Mouse (Mus musculus) midbrain, embryonic 12.5 days (tissue): ENCODE data around the gene Dock3. TPM values are rescaled to one million over a fixed set of nuclear protein-coding genes. Genes with fewer than 3 reads are reported as not detected.
"Not testable (repeated sequence)": the region's sequence is repeated elsewhere in the genome, so short reads cannot be mapped to it uniquely, and the experiment has no call there.

Experiments used
- ATAC-seq: fragments of 200-750 bp; cut with Nextera tagmentation; 2 replicates; pipeline ENCODE4 v1.8.0; 2017; ENCODE audit warnings: low read depth, moderate TSS enrichment, moderate library complexity; ENCODE audit not compliant: low FRiP score
- H3K27ac ChIP-seq: fragments of 300-500 bp; sonication (generic); replicated peaks from 2 replicates; pipeline ENCODE4 v1.5.1; 2016; ENCODE audit warnings: mild to moderate bottlenecking
- H3K27me3 ChIP-seq: fragments of 300-500 bp; sonication (generic); 2 replicates; pipeline ENCODE4 v1.6.1; 2016; ENCODE audit warnings: mild to moderate bottlenecking
- H3K36me3 ChIP-seq: fragments of 300-500 bp; sonication (generic); 2 replicates; pipeline ENCODE4 v1.6.1; 2016
- H3K4me1 ChIP-seq: fragments of 300-500 bp; sonication (generic); 2 replicates; pipeline ENCODE4 v1.6.1; 2016
- H3K4me2 ChIP-seq: fragments of 300-500 bp; sonication (generic); replicated peaks from 2 replicates; pipeline ENCODE4 v1.6.1; 2016; ENCODE audit warnings: mild to moderate bottlenecking, moderate library complexity
- H3K4me3 ChIP-seq: fragments of 300-500 bp; sonication (generic); 2 replicates; pipeline ENCODE4 v1.5.1; 2016; ENCODE audit warnings: mild to moderate bottlenecking
- H3K9ac ChIP-seq: fragments of 300-500 bp; sonication (generic); replicated peaks from 2 replicates; pipeline ENCODE4 v1.6.1; 2016; ENCODE audit warnings: mild to moderate bottlenecking, moderate library complexity
- H3K9me3 ChIP-seq: fragments of 300-500 bp; sonication (generic); 2 replicates; pipeline ENCODE4 v1.6.1; 2016; ENCODE audit warnings: mild to moderate bottlenecking
- WGBS: fragments of 180-500 bp; shearing (Covaris S2); methylation state at CpG from one replicate; pipeline ENCODE4 v1.1.7; 2016; 5-methylcytosine and 5-hydroxymethylcytosine counted together
- polyA plus RNA-seq: library from polyadenylated mRNA; unstranded; fragments of >200 nt; fragmentation: Nextera tagmentation; extraction: Ambion mirVana; gene quantifications from 2 replicates; pipeline ENCODE4 v1.2.1, GENCODE M21; 2016

Gene Dock3
- polyA plus RNA-seq, 1 experiment from 2014 or later, result 15.3 TPM

- not testable (repeated sequence) for ATAC-seq, H3K4me1 ChIP-seq, H3K4me3 ChIP-seq, H3K9me3 ChIP-seq, H3K4me2 ChIP-seq, H3K27me3 ChIP-seq, H3K27ac ChIP-seq, H3K36me3 ChIP-seq, H3K9ac ChIP-seq
- 92% methylated on average over 1 of the region's 1 CpGs for WGBS
These were observed 56.9 kb downstream of the Dock3 start for GRCm38 (mm10) chr9:107174831-107175230.

GRCm38 (mm10) chr9:107165792-107166191 lies 65.9 kb downstream of the Dock3 start:
- H3K27me3 ChIP-seq, result no peaks in the 10 kb centered on the region
- H3K27ac ChIP-seq, result no peak overlapping the region
- H3K4me2 ChIP-seq, result no peak overlapping the region
- no peaks in the 10 kb centered on the region for H3K4me1 ChIP-seq
- no peak overlapping the region for H3K4me3 ChIP-seq
- 98% methylated on average over 4 of the region's 4 CpGs for WGBS
- no peak for ATAC-seq
- H3K36me3 ChIP-seq, result no peaks in the 10 kb centered on the region
- H3K9ac ChIP-seq, result no peak overlapping the region
- H3K9me3 ChIP-seq, result no peaks in the 10 kb centered on the region

GRCm38 (mm10) chr9:107164825-107165224 lies 66.9 kb downstream of the Dock3 start:
- Histone ChIP-seq H3K27ac (no peak overlapping the region), H3K9me3 (no peaks in the 10 kb centered on the region), H3K4me3 (no peak overlapping the region), H3K9ac (no peak overlapping the region), H3K36me3 (no peaks in the 10 kb centered on the region), H3K27me3 (no peaks in the 10 kb centered on the region), H3K4me2 (no peak overlapping the region), H3K4me1 (no peaks in the 10 kb centered on the region)
- ATAC-seq, result no peak
- 19% methylated on average over 3 of the region's 3 CpGs for WGBS

- WGBS, result 89% methylated on average over 4 of the region's 4 CpGs
- H3K36me3 ChIP-seq, H3K4me1 ChIP-seq, H3K9me3 ChIP-seq, H3K27ac ChIP-seq, H3K27me3 ChIP-seq, H3K4me3 ChIP-seq, H3K9ac ChIP-seq, ATAC-seq, H3K4me2 ChIP-seq: not testable (repeated sequence)
These were observed 75.3 kb downstream of the Dock3 start for GRCm38 (mm10) chr9:107156388-107156787.

- Histone ChIP-seq H3K27ac (no peak overlapping the region), H3K4me1 (no peaks in the 10 kb centered on the region)
- WGBS, result 83% methylated on average over 3 of the region's 3 CpGs
These were observed 118.9 kb downstream of the Dock3 start for GRCm38 (mm10) chr9:107112791-107113190.

GRCm38 (mm10) chr9:107112056-107112455 lies 119.7 kb downstream of the Dock3 start:
- no peak overlapping the region for H3K4me3 ChIP-seq
- ATAC-seq, result no peak
- H3K9me3 ChIP-seq, result no peaks in the 10 kb centered on the region
- no peak overlapping the region for H3K4me2 ChIP-seq
- no peaks in the 10 kb centered on the region for H3K27me3 ChIP-seq
- H3K36me3 ChIP-seq, result no peaks in the 10 kb centered on the region
- H3K27ac ChIP-seq, result no peak overlapping the region
- no peak overlapping the region for H3K9ac ChIP-seq
- no peaks in the 10 kb centered on the region for H3K4me1 ChIP-seq
- 77% methylated on average over 2 of the region's 2 CpGs for WGBS

More at GRCm38 (mm10) chr9:107112791-107113190, 118.9 kb downstream of the Dock3 start:
- Histone ChIP-seq H3K36me3 (no peaks in the 10 kb centered on the region), H3K9ac (no peak overlapping the region), H3K9me3 (no peaks in the 10 kb centered on the region), H3K4me2 (no peak overlapping the region), H3K4me3 (no peak overlapping the region), H3K27me3 (no peaks in the 10 kb centered on the region)
- ATAC-seq, result no peak

- no peak for ATAC-seq
- Histone ChIP-seq H3K27me3 (no peaks in the 10 kb centered on the region), H3K36me3 (no peaks in the 10 kb centered on the region), H3K4me2 (no peak overlapping the region), H3K9me3 (no peaks in the 10 kb centered on the region), H3K27ac (no peak overlapping the region), H3K4me1 (no peaks in the 10 kb centered on the region), H3K4me3 (no peak overlapping the region), H3K9ac (no peak overlapping the region)
- WGBS, result 86% methylated on average over 6 of the region's 6 CpGs
These were observed 132.2 kb downstream of the Dock3 start for GRCm38 (mm10) chr9:107099487-107099886.

- H3K36me3 ChIP-seq, H3K27ac ChIP-seq, H3K9ac ChIP-seq, ATAC-seq, H3K9me3 ChIP-seq, H3K4me3 ChIP-seq, H3K27me3 ChIP-seq, H3K4me1 ChIP-seq, H3K4me2 ChIP-seq: not testable (repeated sequence)
- WGBS, result 80% methylated on average over 17 of the region's 17 CpGs
These were observed 142.3 kb downstream of the Dock3 start for GRCm38 (mm10) chr9:107089451-107089850.

GRCm38 (mm10) chr9:107087531-107087930 lies 144.2 kb downstream of the Dock3 start:
- WGBS, result 88% methylated on average over 2 of the region's 2 CpGs
- ATAC-seq, result no peak
- H3K4me2 ChIP-seq, result no peak overlapping the region
- H3K4me1 ChIP-seq, result no peaks in the 10 kb centered on the region
- no peaks in the 10 kb centered on the region for H3K9me3 ChIP-seq
- no peaks in the 10 kb centered on the region for H3K27me3 ChIP-seq
- no peak overlapping the region for H3K4me3 ChIP-seq
- no peaks in the 10 kb centered on the region for H3K36me3 ChIP-seq
- H3K9ac ChIP-seq, result no peak overlapping the region
- H3K27ac ChIP-seq, result no peak overlapping the region

- no peak overlapping the region for H3K27ac ChIP-seq
- 91% methylated on average over 2 of the region's 2 CpGs for WGBS
- H3K36me3 ChIP-seq, result no peaks in the 10 kb centered on the region
- ATAC-seq, result no peak
- no peak overlapping the region for H3K9ac ChIP-seq
- no peak overlapping the region for H3K4me3 ChIP-seq
- H3K4me2 ChIP-seq, result no peak overlapping the region
- no peaks in the 10 kb centered on the region for H3K9me3 ChIP-seq
- no peaks in the 10 kb centered on the region for H3K27me3 ChIP-seq
- H3K4me1 ChIP-seq, result no peaks in the 10 kb centered on the region
These were observed 193.8 kb downstream of the Dock3 start for GRCm38 (mm10) chr9:107037947-107038346.

GRCm38 (mm10) chr9:107027586-107027985 lies 204.1 kb downstream of the Dock3 start:
- Histone ChIP-seq H3K4me3 (no peak overlapping the region), H3K27me3 (no peaks in the 10 kb centered on the region), H3K9me3 (no peaks in the 10 kb centered on the region), H3K4me1 (no peaks in the 10 kb centered on the region), H3K36me3 (no peaks in the 10 kb centered on the region), H3K4me2 (no peak overlapping the region), H3K9ac (no peak overlapping the region), H3K27ac (no peak overlapping the region)
- WGBS, result 70% methylated on average over 2 of the region's 2 CpGs
- no peak for ATAC-seq

GRCm38 (mm10) chr9:107009841-107010240 lies 221.9 kb downstream of the Dock3 start:
- no peak for ATAC-seq
- Histone ChIP-seq H3K4me3 (no peak overlapping the region), H3K9me3 (no peaks in the 10 kb centered on the region), H3K9ac (no peak overlapping the region), H3K4me1 (no peaks in the 10 kb centered on the region), H3K36me3 (no peaks in the 10 kb centered on the region), H3K27ac (no peak overlapping the region), H3K27me3 (no peaks in the 10 kb centered on the region), H3K4me2 (no peak overlapping the region)
- 77% methylated on average over 4 of the region's 4 CpGs for WGBS

- Histone ChIP-seq H3K36me3 (no peaks in the 10 kb centered on the region), H3K27ac (no peak overlapping the region), H3K4me1 (no peaks in the 10 kb centered on the region), H3K4me3 (no peak overlapping the region), H3K9ac (no peak overlapping the region), H3K27me3 (no peaks in the 10 kb centered on the region), H3K9me3 (no peaks in the 10 kb centered on the region), H3K4me2 (no peak overlapping the region)
- WGBS, result 85% methylated on average over 2 of the region's 2 CpGs
- no peak for ATAC-seq
These were observed 228.5 kb downstream of the Dock3 start for GRCm38 (mm10) chr9:107003187-107003586.
